Mouse (Mus musculus) C2C12 (cell line): Measurements from ENCODE around the gene Rnf144a. TPM values are rescaled to one million over a fixed set of nuclear protein-coding genes. Genes with fewer than 3 reads are reported as not detected.

Source experiments
- H3K27me3 ChIP-seq: one replicate; pipeline ENCODE4 v1.6.1; 2011; ENCODE audit not compliant: control insufficient read depth, insufficient read depth, insufficient read length
- H3K36me3 ChIP-seq: one replicate; pipeline ENCODE4 v1.6.1; 2011; ENCODE audit not compliant: control insufficient read depth, insufficient read depth
- H3K4me3 ChIP-seq: one replicate; pipeline ENCODE4 v1.5.1; 2011; ENCODE audit warnings: mild to moderate bottlenecking, control low read depth; ENCODE audit not compliant: poor library complexity, insufficient read depth, severe bottlenecking
- H3K79me2 ChIP-seq: one replicate; pipeline ENCODE4 v1.6.1; 2011; ENCODE audit not compliant: control insufficient read depth, insufficient read depth
- H3K79me3 ChIP-seq: one replicate; pipeline ENCODE4 v1.6.1; 2011; ENCODE audit warnings: low read depth, control low read depth
- H3ac ChIP-seq: one replicate; pipeline ENCODE3; 2011; ENCODE audit warnings: low read depth; ENCODE audit not compliant: control insufficient read depth, insufficient read length
- CEBPB ChIP-seq: IDR thresholded peaks from one replicate; pipeline ENCODE4 v1.6.1; 2011; ENCODE audit warnings: low read depth, mild to moderate bottlenecking, control low read depth, moderate library complexity
- CTCF ChIP-seq: IDR thresholded peaks from one replicate; pipeline ENCODE4 v1.5.1; 2011; ENCODE audit not compliant: control insufficient read depth, insufficient read depth, insufficient read length
- FOSL1 ChIP-seq: IDR thresholded peaks from one replicate; pipeline ENCODE4 v1.8.0; 2011; ENCODE audit warnings: mild to moderate bottlenecking, low read length; ENCODE audit not compliant: poor library complexity, insufficient read depth, severe bottlenecking
- MAX ChIP-seq: IDR thresholded peaks from one replicate; pipeline ENCODE4 v1.6.1; 2011; ENCODE audit warnings: mild to moderate bottlenecking, control low read depth
- MYOD1 ChIP-seq: IDR thresholded peaks from one replicate; pipeline ENCODE4 v1.6.1; 2011; ENCODE audit warnings: low read depth; ENCODE audit not compliant: control insufficient read depth, insufficient read length
- MYOG ChIP-seq: IDR thresholded peaks from one replicate; pipeline ENCODE4 v1.6.1; 2011; ENCODE audit not compliant: control insufficient read depth, insufficient read length; ENCODE audit errors: extremely low read depth
- USF1 ChIP-seq: IDR thresholded peaks from one replicate; pipeline ENCODE4 v1.6.1; 2011; ENCODE audit warnings: low read depth, mild to moderate bottlenecking, control low read depth, moderate library complexity
- polyA plus RNA-seq: library from polyadenylated mRNA; unstranded; fragments of >200 nt; fragmentation: generic; extraction: Trizol; gene quantifications from one replicate; pipeline ENCODE4 v1.2.1, GENCODE M21; 2012; ENCODE audit warnings: missing spikeins

The Rnf144a gene
- polyA plus RNA-seq, 1 experiment, result not detected

DNA sequence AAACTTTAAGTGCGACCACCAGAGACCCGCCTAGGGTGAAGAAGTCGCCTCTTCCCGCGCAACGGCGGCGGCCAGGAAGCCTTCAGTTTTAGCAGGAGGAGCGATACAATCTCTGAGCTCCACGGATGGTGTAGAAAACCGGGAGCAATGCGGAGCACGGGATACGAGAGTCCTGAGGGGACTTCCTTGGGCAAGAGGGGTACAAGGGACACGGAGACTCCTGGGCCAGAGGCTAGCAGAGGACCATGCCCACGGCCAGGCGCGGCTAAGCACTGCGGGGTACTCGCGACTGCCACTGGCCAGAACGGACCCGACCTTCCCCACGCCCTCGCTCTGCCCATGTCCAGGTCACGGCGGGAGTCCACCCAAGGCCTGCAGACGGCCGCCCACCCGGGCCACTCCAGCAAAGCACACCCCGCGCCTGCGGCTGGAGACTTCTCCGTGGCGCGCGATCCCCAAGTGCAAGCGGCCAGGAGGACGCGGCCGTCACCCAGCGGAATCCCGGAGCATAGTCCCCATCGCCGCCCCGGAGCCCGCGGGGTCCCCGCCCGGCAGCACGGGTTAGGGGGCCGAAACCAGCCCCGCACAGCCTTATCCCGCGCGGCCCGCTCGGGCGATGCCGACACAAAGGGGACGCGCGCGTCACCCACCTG, 477 bp downstream of the Rnf144a start:
- H3K36me3 ChIP-seq, result no peaks in the 10 kb centered on the region
- no peaks in the 10 kb centered on the region for H3K27me3 ChIP-seq
- H3K4me3 ChIP-seq, result no peak overlapping the region
- H3K79me2 ChIP-seq, result no peaks in the 10 kb centered on the region
- H3K79me3 ChIP-seq, result no peaks in the 10 kb centered on the region
- H3ac ChIP-seq, result no peak overlapping the region
- TF ChIP-seq MYOD1 (no peak), FOSL1 (no peak), MAX (no peak), MYOG (no peak), CEBPB (no peak), CTCF (no peak), USF1 (no peak)

DNA sequence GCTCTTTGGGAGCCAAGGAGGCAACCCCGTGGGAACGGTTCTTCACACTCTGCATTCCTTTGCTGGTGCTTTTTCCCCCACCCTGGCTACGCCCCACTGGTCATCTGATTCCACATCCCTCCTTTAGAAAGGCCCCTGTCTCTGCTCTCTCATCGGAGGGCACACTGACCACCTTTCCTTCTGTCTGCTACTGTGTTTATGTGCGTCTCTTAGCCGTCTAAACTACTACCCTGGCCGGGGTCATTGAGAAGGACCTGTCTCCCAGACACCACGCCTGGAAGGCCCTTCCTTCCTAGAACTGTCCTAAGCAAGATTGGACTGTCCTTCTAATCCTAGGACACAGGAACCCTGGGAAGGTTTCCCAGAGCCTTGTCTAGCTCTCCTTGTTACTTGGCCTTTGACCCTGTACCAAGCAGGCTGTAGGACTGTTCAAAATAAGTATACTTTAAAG, 1.1 kb downstream of the Rnf144a start:
- H3K79me3 ChIP-seq, result no peaks in the 10 kb centered on the region
- H3K27me3 ChIP-seq, result no peaks in the 10 kb centered on the region
- no peak overlapping the region for H3ac ChIP-seq
- H3K36me3 ChIP-seq, result no peaks in the 10 kb centered on the region
- H3K79me2 ChIP-seq, result no peaks in the 10 kb centered on the region
- TF ChIP-seq FOSL1, result no peak
- TF ChIP-seq MAX, result no peak
- TF ChIP-seq CEBPB, result no peak
- TF ChIP-seq MYOD1, result no peak
- TF ChIP-seq CTCF, result no peak
- no peak for TF ChIP-seq USF1
- no peak for TF ChIP-seq MYOG
- H3K4me3 ChIP-seq, result no peak overlapping the region

DNA sequence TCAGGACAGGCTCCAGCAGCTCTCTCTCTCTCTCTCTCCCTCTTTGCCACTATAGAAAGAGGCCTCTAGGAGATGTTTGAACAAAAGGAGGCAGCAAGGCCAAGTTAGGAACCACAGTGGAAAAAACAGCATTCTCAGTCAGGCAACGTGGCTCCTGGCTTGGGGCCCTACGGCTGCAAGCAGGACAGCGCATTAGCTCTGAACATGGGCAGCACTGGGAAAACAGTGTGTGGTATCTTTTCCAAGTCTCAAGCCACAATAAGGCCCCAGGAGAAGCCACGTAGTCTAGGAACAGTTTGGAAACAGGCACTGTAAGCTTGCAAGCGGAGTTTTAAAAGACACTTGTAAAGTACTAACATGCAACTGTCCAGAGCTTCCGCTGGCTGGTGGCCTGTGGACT, 2.3 kb downstream of the Rnf144a start:
- Histone ChIP-seq H3K36me3 (no peaks in the 10 kb centered on the region), H3K4me3 (no peak overlapping the region), H3ac (no peak overlapping the region), H3K79me3 (no peaks in the 10 kb centered on the region), H3K79me2 (no peaks in the 10 kb centered on the region), H3K27me3 (no peaks in the 10 kb centered on the region)
- TF ChIP-seq MAX, result no peak
- no peak for TF ChIP-seq FOSL1
- TF ChIP-seq MYOG, result no peak
- TF ChIP-seq CTCF, result no peak
- TF ChIP-seq USF1, result no peak
- no peak for TF ChIP-seq MYOD1
- no peak for TF ChIP-seq CEBPB

DNA sequence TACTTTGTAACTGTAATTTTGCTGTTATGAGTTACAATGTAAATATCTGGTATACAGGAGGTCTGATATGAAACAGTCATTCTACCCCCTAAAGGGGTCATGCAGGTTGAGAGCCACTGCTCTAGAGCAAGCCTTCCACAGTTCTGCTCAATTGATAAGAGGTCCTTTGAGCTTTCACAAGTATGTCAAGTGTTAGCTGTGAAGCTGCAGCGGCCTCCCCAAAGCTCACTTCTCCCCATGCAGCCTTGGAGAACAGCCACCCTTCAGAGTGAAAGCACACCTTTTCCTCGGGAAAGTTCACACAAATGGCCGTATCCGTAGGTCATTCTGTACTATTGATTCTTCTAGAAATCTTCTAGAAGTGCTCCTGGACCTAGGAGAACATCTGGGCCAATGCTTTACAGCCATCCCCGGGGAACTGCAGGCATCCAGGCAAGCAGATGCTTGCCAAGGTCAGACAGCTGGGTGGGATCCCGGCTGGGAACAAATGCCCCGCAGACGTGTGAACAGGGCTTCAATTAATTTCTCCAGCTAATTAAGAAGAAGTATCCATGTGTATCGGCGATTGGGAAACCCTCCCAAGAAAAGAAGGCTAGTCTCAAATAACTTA, 3.1 kb downstream of the Rnf144a start:
- Histone ChIP-seq H3K27me3 (no peaks in the 10 kb centered on the region), H3K36me3 (no peaks in the 10 kb centered on the region), H3K4me3 (no peak overlapping the region), H3K79me2 (no peaks in the 10 kb centered on the region), H3ac (no peak overlapping the region), H3K79me3 (no peaks in the 10 kb centered on the region)
- TF ChIP-seq USF1 (no peak), CEBPB (no peak), FOSL1 (no peak), CTCF (no peak), MYOG (no peak), MAX (no peak), MYOD1 (no peak)

DNA sequence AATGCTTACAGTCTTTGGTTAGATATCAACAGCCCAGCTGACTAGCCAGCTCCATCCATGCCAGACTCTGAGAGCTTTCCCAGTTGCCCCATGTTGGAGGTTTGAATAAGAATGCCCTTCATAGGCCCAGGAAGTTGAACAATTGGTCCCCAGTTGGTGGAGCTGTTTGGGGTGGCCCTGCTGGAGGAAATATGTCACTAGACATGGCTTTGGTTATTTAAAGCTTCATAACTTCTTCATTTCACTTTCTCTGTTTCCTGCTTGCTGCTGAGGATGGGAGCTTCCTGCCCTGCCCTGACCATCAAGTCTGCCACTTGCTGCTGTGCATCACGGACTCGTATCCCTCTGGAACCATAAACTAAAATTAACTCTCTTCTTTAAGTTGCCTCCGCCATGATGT, 4.6 kb downstream of the Rnf144a start:
- Histone ChIP-seq H3K79me2 (no peaks in the 10 kb centered on the region), H3K36me3 (no peaks in the 10 kb centered on the region), H3ac (no peak overlapping the region), H3K79me3 (no peaks in the 10 kb centered on the region), H3K27me3 (no peaks in the 10 kb centered on the region), H3K4me3 (no peak overlapping the region)
- no peak for TF ChIP-seq CTCF
- no peak for TF ChIP-seq MYOD1
- no peak for TF ChIP-seq USF1
- TF ChIP-seq MAX, result no peak
- TF ChIP-seq MYOG, result no peak
- no peak for TF ChIP-seq FOSL1
- no peak for TF ChIP-seq CEBPB

DNA sequence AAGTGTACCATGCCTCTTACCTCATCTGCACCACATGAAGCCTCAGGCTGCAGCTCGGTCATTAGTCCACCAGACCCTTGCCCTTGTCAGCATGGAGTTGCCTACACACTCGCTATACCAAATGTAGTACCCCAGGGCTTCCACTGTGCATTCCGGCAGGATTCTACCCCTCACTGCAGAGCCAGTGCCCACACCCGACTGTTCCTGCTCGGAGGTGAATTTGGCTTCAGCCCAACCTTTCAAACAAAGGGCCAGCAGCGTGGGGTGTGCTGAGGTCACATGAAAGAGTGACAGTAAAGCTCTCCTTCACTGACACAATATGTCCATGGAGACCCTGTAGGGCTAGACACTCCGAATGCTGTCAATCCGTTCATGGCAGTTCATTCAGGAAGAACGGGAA, 6.3 kb downstream of the Rnf144a start:
- no peak overlapping the region for H3ac ChIP-seq
- H3K36me3 ChIP-seq, result no peaks in the 10 kb centered on the region
- no peaks in the 10 kb centered on the region for H3K79me2 ChIP-seq
- no peak overlapping the region for H3K4me3 ChIP-seq
- no peaks in the 10 kb centered on the region for H3K79me3 ChIP-seq
- H3K27me3 ChIP-seq, result no peaks in the 10 kb centered on the region
- TF ChIP-seq FOSL1 (no peak), MYOD1 (no peak), MAX (no peak), MYOG (no peak), USF1 (no peak), CTCF (no peak), CEBPB (no peak)
